Mouse (Mus musculus) spleen, postnatal 14 days (tissue): ENCODE results near the gene Vti1b.

Experiments
- DNase-seq, 2 experiments: peaks; one replicate each; pipeline ENCODE4 v3.0.0; 2021 to 2022; ENCODE audit warnings: low spot score in 2 of 2

Vti1b gene

DNA sequence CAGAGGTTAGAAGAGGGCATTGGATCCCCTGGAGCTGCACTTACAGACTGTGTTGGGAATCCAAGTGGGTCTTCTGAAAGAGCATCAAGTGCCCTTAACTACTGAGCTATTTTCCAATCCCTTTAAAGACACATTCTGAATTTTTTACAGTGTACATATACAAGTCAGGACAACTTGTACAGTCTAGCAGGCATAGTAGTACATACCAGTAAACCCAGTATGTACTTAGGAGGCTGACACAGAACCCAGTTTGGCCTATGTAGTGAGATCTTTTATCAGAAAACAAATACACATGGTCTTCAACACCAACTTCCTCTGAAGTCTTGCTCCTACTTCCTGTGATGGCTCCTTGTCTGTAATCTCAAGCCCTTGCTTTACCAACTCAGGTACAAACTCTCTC, 33.5 kb downstream of the Vti1b start:
- no peak for DNase-seq

DNA sequence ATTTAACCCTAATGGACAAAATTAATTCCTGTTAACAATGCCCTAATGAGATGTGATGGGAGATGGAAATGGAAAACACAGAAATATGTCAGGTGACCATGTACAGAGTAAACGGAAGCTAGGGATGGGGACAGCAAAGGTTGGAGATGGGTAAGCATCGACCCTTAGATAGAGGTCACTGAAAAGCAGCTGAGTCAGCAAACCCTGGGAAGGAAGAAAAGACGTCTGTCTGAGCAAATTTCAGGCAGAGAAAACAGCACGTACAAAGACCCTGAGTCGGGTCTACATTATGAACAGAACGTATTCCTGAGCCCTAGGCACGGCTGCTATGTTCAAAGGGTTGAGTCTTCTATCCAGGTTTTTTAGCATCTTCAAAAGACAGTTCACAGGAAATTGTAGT, 35.5 kb downstream of the Vti1b start:
- DNase-seq, result no peak

DNA sequence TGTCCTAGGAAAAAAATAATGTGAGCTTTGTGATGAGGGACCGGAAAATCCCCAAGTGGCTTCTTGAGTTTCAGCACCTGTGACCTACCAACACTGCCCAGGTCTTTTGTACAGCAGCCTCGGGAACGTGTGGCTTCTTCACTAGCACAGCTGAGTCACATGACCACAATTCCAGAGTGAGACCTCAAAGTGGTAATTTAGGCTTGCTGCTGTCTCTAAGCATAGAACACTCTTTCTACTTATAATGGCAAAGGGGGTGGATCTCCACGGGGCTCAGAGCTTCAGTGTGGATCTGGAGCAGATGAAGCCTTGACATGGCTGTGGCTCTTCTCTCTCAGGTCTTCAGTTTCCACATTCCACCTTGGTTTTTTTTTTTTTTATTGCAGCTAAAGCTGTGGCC, 37.4 kb downstream of the Vti1b start:
- DNase-seq, result no peak

DNA sequence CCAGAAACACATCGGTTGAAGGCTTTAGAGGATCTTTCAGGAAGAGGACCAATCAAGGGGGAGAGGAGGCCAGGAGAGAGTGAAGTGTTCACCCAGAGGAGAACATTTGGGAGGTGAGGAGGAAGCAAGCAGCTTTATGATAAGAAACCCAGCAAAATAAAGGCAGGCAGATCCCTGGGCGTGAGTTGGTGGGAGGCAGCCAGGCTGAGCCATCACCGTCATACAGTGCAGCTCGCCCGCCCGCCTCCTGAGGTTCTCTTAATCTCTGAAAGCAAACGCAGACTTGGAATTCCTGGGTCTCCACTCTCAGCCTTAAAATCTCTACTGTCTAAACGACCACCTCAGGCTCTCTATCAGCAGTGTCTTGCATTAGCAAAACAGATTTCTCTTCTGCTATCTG, 37.8 kb downstream of the Vti1b start:
- DNase-seq, result no peak

DNA sequence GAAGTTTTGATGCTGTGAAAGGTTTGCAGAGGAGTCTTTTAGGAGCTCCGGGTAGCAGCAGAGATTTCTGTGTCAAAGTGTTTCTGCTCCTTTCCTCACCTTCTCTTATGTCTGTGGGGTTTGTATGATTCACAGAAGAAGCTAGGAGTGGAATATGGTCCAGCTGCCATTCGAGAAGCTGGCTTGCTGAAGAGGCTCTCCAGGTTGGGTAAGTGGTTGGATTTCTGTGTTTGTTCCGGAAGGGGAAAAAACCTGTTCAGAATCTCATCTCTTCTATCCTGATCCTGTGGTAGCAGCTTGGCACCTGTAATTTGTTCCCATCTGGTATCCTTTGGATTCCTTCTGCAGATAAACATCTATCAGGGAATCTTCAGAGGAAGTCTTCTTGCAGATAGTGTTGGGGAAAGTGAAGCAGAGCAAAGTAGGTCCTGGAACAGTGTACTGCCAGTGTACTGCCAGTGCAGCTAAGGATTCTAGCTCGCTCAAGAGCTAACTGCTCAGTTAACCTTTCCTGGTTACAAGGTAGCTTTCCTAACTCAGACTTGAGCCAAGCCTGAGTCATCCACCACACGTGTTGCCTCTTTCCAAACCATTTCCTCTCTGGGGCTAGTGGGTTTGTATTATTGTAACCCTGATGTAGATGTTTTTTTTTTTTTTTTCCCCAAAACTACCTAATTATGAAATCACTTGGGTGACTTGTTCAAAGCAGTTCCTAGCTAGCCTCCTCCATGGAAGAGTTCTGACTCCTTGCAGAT, 40.6 kb downstream of the Vti1b start:
- no peak for DNase-seq

DNA sequence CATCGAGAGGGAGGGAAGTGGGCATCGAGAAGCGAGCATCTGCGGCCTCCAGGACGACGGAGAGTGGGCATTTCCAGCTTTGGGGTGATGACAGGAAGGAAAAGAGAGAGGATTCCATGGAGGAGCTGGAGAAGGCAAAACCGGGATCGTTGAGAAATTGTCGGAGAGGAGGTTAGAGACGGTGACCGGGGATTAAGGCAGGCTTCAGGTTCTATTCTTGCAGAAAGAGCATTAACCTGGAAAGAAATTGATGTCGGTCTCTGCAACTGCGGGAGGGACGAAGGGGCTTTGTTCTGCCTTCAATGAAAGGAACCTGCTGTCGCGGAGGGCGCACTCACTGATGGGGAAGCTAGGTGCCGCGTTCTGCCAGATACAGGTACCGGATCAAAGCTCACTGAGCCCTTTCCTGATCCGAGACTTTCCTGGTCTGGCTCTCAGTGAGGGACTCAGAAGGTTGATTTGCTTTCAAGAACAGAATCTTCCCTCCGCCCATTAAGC, 41.2 kb downstream of the Vti1b start:
- DNase-seq, result no peak

DNA sequence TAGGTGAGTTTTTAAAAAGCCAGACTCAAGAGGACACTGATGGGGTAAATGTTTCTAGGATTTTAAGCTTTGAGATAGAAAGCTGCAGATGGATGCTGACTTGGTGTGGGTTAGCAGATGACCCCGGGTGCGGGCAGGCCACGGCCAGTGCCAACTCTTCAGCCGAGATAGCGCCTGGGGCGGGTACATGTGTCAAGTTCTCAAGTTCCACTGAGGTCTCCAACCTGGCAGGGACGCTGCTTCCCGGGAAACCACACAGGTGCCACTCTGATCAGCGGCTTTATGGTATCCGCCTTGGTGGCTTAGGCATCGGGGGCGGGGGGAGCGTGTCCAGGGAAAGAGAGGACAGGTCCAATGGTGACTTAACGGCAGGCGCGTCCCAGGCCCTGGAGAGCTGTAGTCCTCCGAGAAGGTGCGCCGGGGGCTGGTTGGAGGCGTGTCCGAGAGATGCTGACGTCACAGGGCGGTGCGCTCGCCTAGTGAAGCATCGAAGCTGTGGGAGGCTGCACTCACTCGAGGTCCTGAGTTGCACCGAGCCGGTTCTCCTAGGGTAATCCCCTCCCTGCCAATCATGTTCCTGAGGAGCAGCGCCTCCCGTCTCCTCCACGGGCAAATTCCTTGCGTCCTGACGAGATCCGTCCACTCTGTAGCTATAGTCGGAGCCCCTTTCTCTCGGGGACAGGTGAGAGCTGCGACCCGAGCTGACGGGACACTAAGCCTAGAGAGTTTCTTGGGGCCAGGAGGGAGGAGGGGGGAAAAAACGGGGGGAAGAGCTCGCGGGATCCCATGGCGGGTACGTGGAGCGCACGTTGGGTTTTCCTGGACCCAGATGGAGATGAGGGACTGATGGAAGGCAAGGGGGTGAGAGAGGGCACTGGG, 41.9 kb downstream of the Vti1b start, which contains the start of gene Arg2:
Gene Arg2, plus strand, starts transcription at position 479 of the 879 bp plus-strand sequence.
- DNase-seq, result peak; percentile 38 to 57

DNA sequence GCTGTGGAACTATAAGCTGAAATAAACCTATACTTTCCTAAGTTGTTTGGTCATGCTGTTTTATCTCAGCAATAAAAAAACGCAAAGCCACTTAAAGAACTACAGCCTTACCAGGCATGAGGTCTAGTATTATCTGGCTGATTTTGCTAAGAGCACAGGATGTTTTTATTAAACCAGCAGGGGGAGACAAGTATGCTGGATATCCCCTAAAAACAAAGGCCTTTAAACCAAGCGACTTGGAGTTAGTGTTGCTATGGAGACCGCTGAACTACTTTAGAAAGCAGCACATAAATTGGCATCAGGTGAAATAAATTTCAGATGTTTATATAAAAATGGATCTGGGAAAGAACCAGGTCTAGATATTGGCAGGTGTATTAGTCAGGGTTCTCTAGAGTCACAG, 49.6 kb downstream of the Vti1b start:
- no peak for DNase-seq

DNA sequence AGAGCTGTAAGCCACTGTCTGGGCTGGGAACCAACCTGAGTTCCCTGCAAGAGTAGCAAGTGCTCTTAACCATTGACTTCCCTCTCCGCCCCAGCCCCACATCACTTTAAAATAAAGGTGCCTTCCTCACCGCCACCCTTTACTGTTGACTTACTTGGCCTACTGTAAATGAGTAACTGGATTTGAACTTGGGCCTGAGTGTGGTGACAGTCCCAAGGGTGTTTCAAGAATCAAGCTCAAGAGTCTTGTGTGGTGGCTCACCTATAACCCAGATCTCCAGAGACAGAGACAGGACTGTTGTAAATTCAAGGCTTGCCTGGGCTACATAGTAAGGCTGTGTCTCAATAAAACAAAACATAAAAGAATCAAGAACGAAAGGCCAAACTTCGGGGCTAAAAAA, 53.5 kb downstream of the Vti1b start:
- DNase-seq, result no peak
